21 mouse cellular contexts compared by ENCODE assay signal in genomic region chr12:40387786-40388185, GRCm38 (mm10). TPM values are rescaled to one million over a fixed set of nuclear protein-coding genes. Genes with fewer than 3 reads are reported as not detected.
DNase-seq lines count a peak whose midpoint lies in the region; ATAC-seq lines count a peak whose summit lies in the region.
"Had no signal": no experiment of that assay in that cellular context is flagged by ENCODE, and none has a peak within 500 bp of the region (broad histone marks: within the 10 kb centered on the region; RNA-seq: fewer than 3 reads in every experiment).

No protein-coding gene starts in this region.

- WGBS in midbrain, embryonic 11.5 days: 84% methylated on average over 5 of the region's 5 CpGs
- WGBS in midbrain, embryonic 10.5 days: 78% methylated on average over 5 of the region's 5 CpGs
- 69% methylated on average over 5 of the region's 5 CpGs for WGBS in intestine, embryonic 15.5 days

- no peak for DNase-seq in frontal cortex, postnatal 10 days (ENCODE audit: low spot score in 2 of 2)
- peak; percentile 16 for DNase-seq in kidney, postnatal 10 days
- DNase-seq in kidney, postnatal 25 days: no peak
- peak; percentile 60 for DNase-seq in midbrain, embryonic 11.5 days (ENCODE audit: low spot score, missing footprints)
- no peak for DNase-seq in midbrain, embryonic 10.5 days (ENCODE audit: low spot score)
- DNase-seq: adrenal gland, postnatal 14 days; cerebellum, adult 11 months; cerebellum, adult 9-10 months; heart, postnatal 10 days; kidney, adult 11 months; right cerebral cortex, postnatal 25 days had no signal

- ATAC-seq in frontal cortex, adult (ENCODE audit: low TSS enrichment): peak; percentile 31; the same call in 1 of the 2 replicates
- no peak for ATAC-seq in midbrain, embryonic 11.5 days (ENCODE audit: low FRiP score)
- ATAC-seq in intestine, embryonic 15.5 days: no peak
- ATAC-seq: forebrain, embryonic 13.5 days; Patski had no signal

- H3K4me3 ChIP-seq in midbrain, embryonic 11.5 days (ENCODE audit: low read depth, low read length): no peak overlapping the region
- no peak overlapping the region for H3K4me3 ChIP-seq in midbrain, embryonic 10.5 days
- no peak overlapping the region for H3K4me3 ChIP-seq in intestine, embryonic 15.5 days (replicated peaks)
- H3K4me3 ChIP-seq: forebrain, embryonic 13.5 days; heart, embryonic 13.5 days; lung, embryonic 15.5 days; midbrain, embryonic 12.5 days; myocyte; stomach, embryonic 15.5 days had no signal

- no peaks in the 10 kb centered on the region for H3K4me1 ChIP-seq in midbrain, embryonic 11.5 days (ENCODE audit: control insufficient read depth, insufficient read depth, low read length)
- H3K4me1 ChIP-seq in midbrain, embryonic 10.5 days: 0 out of 2 replicates have a peak, but pooled peaks cover 4% of the 10 kb centered on the region
- H3K4me1 ChIP-seq in intestine, embryonic 15.5 days (replicated peaks): no peaks in the 10 kb centered on the region
- H3K4me1 ChIP-seq: forebrain, embryonic 13.5 days; lung, embryonic 15.5 days; midbrain, embryonic 12.5 days; stomach, embryonic 15.5 days had no signal

- H3K4me2 ChIP-seq in midbrain, embryonic 11.5 days: no peak overlapping the region
- H3K4me2 ChIP-seq in intestine, embryonic 15.5 days (replicated peaks): no peak overlapping the region
- H3K4me2 ChIP-seq: forebrain, embryonic 13.5 days; heart, embryonic 13.5 days; liver, embryonic 11.5 days; lung, embryonic 15.5 days; midbrain, embryonic 12.5 days; stomach, embryonic 15.5 days had no signal

- no peak overlapping the region for H3K27ac ChIP-seq in midbrain, embryonic 11.5 days (ENCODE audit: low read depth, low read length)
- no peak overlapping the region for H3K27ac ChIP-seq in midbrain, embryonic 10.5 days (replicated peaks)
- H3K27ac ChIP-seq in intestine, embryonic 15.5 days: no peak overlapping the region
- H3K27ac ChIP-seq: forebrain, embryonic 13.5 days; heart, embryonic 13.5 days; lung, embryonic 15.5 days; midbrain, embryonic 12.5 days; stomach, embryonic 15.5 days had no signal

- no peaks in the 10 kb centered on the region for H3K27me3 ChIP-seq in midbrain, embryonic 11.5 days (ENCODE audit: control insufficient read depth, insufficient read depth, low read length)
- H3K27me3 ChIP-seq in midbrain, embryonic 10.5 days (ENCODE audit: low read depth, poor library complexity, severe bottlenecking): no peaks in the 10 kb centered on the region
- no peaks in the 10 kb centered on the region for H3K27me3 ChIP-seq in intestine, embryonic 15.5 days (replicated peaks)
- H3K27me3 ChIP-seq: forebrain, embryonic 13.5 days; heart, embryonic 13.5 days; lung, embryonic 15.5 days; midbrain, embryonic 12.5 days; Patski; stomach, embryonic 15.5 days had no signal

- no peaks in the 10 kb centered on the region for H3K36me3 ChIP-seq in midbrain, embryonic 11.5 days (ENCODE audit: control insufficient read depth, insufficient read depth, low read length)
- H3K36me3 ChIP-seq in midbrain, embryonic 10.5 days: no peaks in the 10 kb centered on the region
- H3K36me3 ChIP-seq in intestine, embryonic 15.5 days: no peaks in the 10 kb centered on the region
- H3K36me3 ChIP-seq: heart, embryonic 13.5 days; lung, embryonic 15.5 days; midbrain, embryonic 12.5 days; stomach, embryonic 15.5 days had no signal

- H3K9me3 ChIP-seq in midbrain, embryonic 11.5 days (ENCODE audit: control insufficient read depth, low read length): no peaks in the 10 kb centered on the region
- no peaks in the 10 kb centered on the region for H3K9me3 ChIP-seq in midbrain, embryonic 10.5 days (replicated peaks)
- H3K9me3 ChIP-seq in intestine, embryonic 15.5 days: no peaks in the 10 kb centered on the region
- H3K9me3 ChIP-seq: forebrain, embryonic 13.5 days; heart, embryonic 13.5 days; lung, embryonic 15.5 days; midbrain, embryonic 12.5 days; stomach, embryonic 15.5 days had no signal

- no peak overlapping the region for H3K9ac ChIP-seq in midbrain, embryonic 11.5 days (ENCODE audit: low read length)
- no peak overlapping the region for H3K9ac ChIP-seq in intestine, embryonic 15.5 days
- H3K9ac ChIP-seq: forebrain, embryonic 13.5 days; heart, embryonic 13.5 days; lung, embryonic 15.5 days; midbrain, embryonic 12.5 days; stomach, embryonic 15.5 days had no signal

RNA-seq across cellular contexts. Expression of gene Zfp277, which starts 57.9 kb away (rescaled TPM):
- polyA plus RNA-seq in midbrain, embryonic 11.5 days (2014; fragmentation: Nextera tagmentation; extraction: Ambion mirVana): 40.0 and 43.7 TPM in 2 replicates
- polyA plus RNA-seq in midbrain, embryonic 10.5 days (2016; fragmentation: Nextera tagmentation; extraction: Ambion mirVana): 38.3 and 39.6 TPM in 2 replicates
- 31.4 and 34.3 TPM in 2 replicates for polyA plus RNA-seq in intestine, embryonic 15.5 days (2015; fragmentation: Nextera tagmentation; extraction: Ambion mirVana)

RNA-seq across cellular contexts. Expression of gene Dock4, which starts 58.0 kb away (rescaled TPM):
- polyA plus RNA-seq in midbrain, embryonic 11.5 days (2014; fragmentation: Nextera tagmentation; extraction: Ambion mirVana): 10.2 and 12.6 TPM in 2 replicates
- polyA plus RNA-seq in midbrain, embryonic 10.5 days (2016; fragmentation: Nextera tagmentation; extraction: Ambion mirVana): 14.0 and 16.8 TPM in 2 replicates
- polyA plus RNA-seq in intestine, embryonic 15.5 days (2015; fragmentation: Nextera tagmentation; extraction: Ambion mirVana): 5.7 and 7.1 TPM in 2 replicates

Comparison
In these comparisons a context has a peak if more than half of its experiments do, and no peak if none do; other contexts are left out.
1. DNase-seq: peak in kidney, postnatal 10 days (single experiment) and midbrain, embryonic 11.5 days (single experiment); none in frontal cortex, postnatal 10 days (0 of 2), kidney, postnatal 25 days (0 of 2) and midbrain, embryonic 10.5 days (single experiment).